Mouse (Mus musculus): ENCODE measurements around the gene Ttll9. TPM values are rescaled to one million over a fixed set of nuclear protein-coding genes. Genes with fewer than 3 reads are reported as not detected.
A peak's percentile ranks its signal among the peaks of the same experiment; 100 is the strongest.

Gene Ttll9
- total and polyA plus RNA-seq, 2 experiments from 2014 or later: 4.3 to 8.0 TPM

- Histone ChIP-seq H3K4me2 (ENCODE audit: low read depth) (no peak overlapping the region), H3K27me3 (ENCODE audit: insufficient read depth, low read length) (no peaks in the 10 kb centered on the region), H3K27ac (ENCODE audit: low read depth, low read length) (no peak overlapping the region), H3K36me3 (ENCODE audit: insufficient read depth) (no peaks in the 10 kb centered on the region), H3K9ac (no peak overlapping the region), H3K4me1 (ENCODE audit: insufficient read depth) (no peaks in the 10 kb centered on the region), H3K9me3 (ENCODE audit: low read length) (no peaks in the 10 kb centered on the region), H3K4me3 (ENCODE audit: low read depth, low read length) (no peak overlapping the region)
- TF ChIP-seq CTCF (IDR thresholded peaks at IDR 0.05; ENCODE audit: low read depth): no peak
- no peak for DNase-seq
- WGBS: 92% methylated on average over 9 of the region's 9 CpGs
- ATAC-seq: no peak
Measured at GRCm38 (mm10) chr2:152991529-152991928, 29.2 kb downstream of the Ttll9 start.

GRCm38 (mm10) chr2:152997046-152997445, 34.8 kb downstream of the Ttll9 start:
- H3K27me3 ChIP-seq (ENCODE audit: insufficient read depth, low read length): no peaks in the 10 kb centered on the region
- no peaks in the 10 kb centered on the region for H3K36me3 ChIP-seq (ENCODE audit: insufficient read depth)
- no peak overlapping the region for H3K9ac ChIP-seq
- H3K9me3 ChIP-seq (ENCODE audit: low read length): no peaks in the 10 kb centered on the region
- DNase-seq (no peak), ATAC-seq (no peak)
- no peak overlapping the region for H3K27ac ChIP-seq (ENCODE audit: low read depth, low read length)
- H3K4me1 ChIP-seq (ENCODE audit: insufficient read depth): no peaks in the 10 kb centered on the region
- no peak overlapping the region for H3K4me3 ChIP-seq (ENCODE audit: low read depth, low read length)
- TF ChIP-seq CTCF (IDR thresholded peaks at IDR 0.05; ENCODE audit: low read depth): no peak
- H3K4me2 ChIP-seq (ENCODE audit: low read depth): no peak overlapping the region
- 59% methylated on average over 4 of the region's 4 CpGs for WGBS

- peaks cover 11% of the 10 kb centered on the region for H3K36me3 ChIP-seq (ENCODE audit: insufficient read depth)
- H3K27ac ChIP-seq (ENCODE audit: low read depth, low read length): no peak overlapping the region
- TF ChIP-seq CTCF (IDR thresholded peaks at IDR 0.05; ENCODE audit: low read depth): no peak
- H3K4me1 ChIP-seq (ENCODE audit: insufficient read depth): no peaks in the 10 kb centered on the region
- DNase-seq (no peak), ATAC-seq (no peak)
- H3K9me3 ChIP-seq (ENCODE audit: low read length): no peaks in the 10 kb centered on the region
- H3K27me3 ChIP-seq (ENCODE audit: insufficient read depth, low read length): no peaks in the 10 kb centered on the region
- no peak overlapping the region for H3K9ac ChIP-seq
- 88% methylated on average over 15 of the region's 15 CpGs for WGBS
- no peak overlapping the region for H3K4me2 ChIP-seq (ENCODE audit: low read depth)
- no peak overlapping the region for H3K4me3 ChIP-seq (ENCODE audit: low read depth, low read length)
Measured at GRCm38 (mm10) chr2:153002492-153003248, 40.4 kb downstream of the Ttll9 start.

GRCm38 (mm10) chr2:153003681-153004338, 41.5 kb downstream of the Ttll9 start:
- H3K4me1 ChIP-seq (ENCODE audit: insufficient read depth): no peaks in the 10 kb centered on the region
- H3K36me3 ChIP-seq (ENCODE audit: insufficient read depth): peaks cover 23% of the 10 kb centered on the region
- no peak overlapping the region for H3K9ac ChIP-seq
- DNase-seq (peak; percentile 66), ATAC-seq (peak; percentile 93)
- H3K4me3 ChIP-seq (ENCODE audit: low read depth, low read length): no peak overlapping the region
- peak overlapping the region; percentile 3; the same call in 1 of the 2 replicates for H3K4me2 ChIP-seq (ENCODE audit: low read depth)
- 0 out of 2 replicates have a peak, but pooled peaks have one; percentile 3 for TF ChIP-seq CTCF (IDR thresholded peaks at IDR 0.05; ENCODE audit: low read depth)
- H3K27me3 ChIP-seq (ENCODE audit: insufficient read depth, low read length): no peaks in the 10 kb centered on the region
- 16% methylated on average over 13 of the region's 13 CpGs for WGBS
- no peaks in the 10 kb centered on the region for H3K9me3 ChIP-seq (ENCODE audit: low read length)
- H3K27ac ChIP-seq (ENCODE audit: low read depth, low read length): no peak overlapping the region

GRCm38 (mm10) chr2:153005981-153006380, 43.7 kb downstream of the Ttll9 start:
- Histone ChIP-seq H3K4me3 (ENCODE audit: low read depth, low read length) (no peak overlapping the region), H3K27me3 (ENCODE audit: insufficient read depth, low read length) (no peaks in the 10 kb centered on the region), H3K27ac (ENCODE audit: low read depth, low read length) (no peak overlapping the region), H3K4me2 (ENCODE audit: low read depth) (no peak overlapping the region), H3K4me1 (ENCODE audit: insufficient read depth) (no peaks in the 10 kb centered on the region), H3K9me3 (ENCODE audit: low read length) (no peaks in the 10 kb centered on the region), H3K36me3 (ENCODE audit: insufficient read depth) (peaks cover 42% of the 10 kb centered on the region), H3K9ac (no peak overlapping the region)
- WGBS: 88% methylated on average over 3 of the region's 3 CpGs
- no peak for ATAC-seq
- no peak for DNase-seq
- TF ChIP-seq CTCF (IDR thresholded peaks at IDR 0.05; ENCODE audit: low read depth): no peak

DNA sequence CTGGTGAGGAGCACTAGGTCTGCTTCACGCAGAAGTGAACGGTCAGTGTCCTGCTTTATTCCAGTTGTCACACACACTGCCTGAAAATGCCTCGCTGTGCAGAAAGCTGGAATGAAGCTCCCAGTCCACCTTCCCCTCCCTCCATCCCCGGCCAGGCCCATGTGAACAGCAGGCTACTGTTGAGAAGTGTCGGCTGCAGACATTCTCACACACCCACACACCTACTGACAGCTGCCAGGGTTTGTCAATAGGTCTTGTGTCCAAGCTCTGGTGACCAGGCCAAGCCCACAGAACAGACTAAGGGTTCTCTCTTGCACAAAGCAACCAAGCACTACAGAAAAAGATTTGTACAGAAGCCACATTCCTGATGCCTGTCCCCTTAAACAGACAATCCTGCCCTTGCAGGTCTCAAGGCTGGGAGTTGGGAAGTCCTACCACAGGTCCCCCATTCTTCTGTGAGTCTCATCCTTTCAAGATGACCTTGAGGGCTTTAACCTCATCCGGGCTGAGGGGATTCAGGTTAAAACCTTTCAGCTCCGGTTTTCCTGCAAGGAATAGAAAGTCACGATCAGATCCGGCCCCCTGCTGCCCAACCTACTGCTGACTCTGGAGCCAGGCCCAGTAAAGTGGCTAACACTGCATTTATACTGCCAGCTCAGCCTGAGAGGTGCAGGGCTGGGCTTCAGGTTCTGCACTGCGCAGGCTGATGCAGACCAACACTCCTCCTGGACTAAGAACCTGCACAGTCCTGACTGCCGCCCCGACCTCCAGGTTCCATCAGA, 47.1 kb downstream of the Ttll9 start:
- H3K4me2 ChIP-seq (ENCODE audit: low read depth): no peak overlapping the region
- no peaks in the 10 kb centered on the region for H3K27me3 ChIP-seq (ENCODE audit: insufficient read depth, low read length)
- no peak for TF ChIP-seq CTCF (IDR thresholded peaks at IDR 0.05; ENCODE audit: low read depth)
- WGBS: 88% methylated on average over 12 of the region's 12 CpGs
- ATAC-seq (no peak), DNase-seq (no peak)
- H3K36me3 ChIP-seq (ENCODE audit: insufficient read depth): peaks cover 68% of the 10 kb centered on the region
- H3K4me3 ChIP-seq (ENCODE audit: low read depth, low read length): no peak overlapping the region
- H3K9me3 ChIP-seq (ENCODE audit: low read length): no peaks in the 10 kb centered on the region
- H3K27ac ChIP-seq (ENCODE audit: low read depth, low read length): no peak overlapping the region
- H3K4me1 ChIP-seq (ENCODE audit: insufficient read depth): peaks cover 5% of the 10 kb centered on the region; the same call in 1 of the 2 replicates
- H3K9ac ChIP-seq: no peak overlapping the region

Data from forebrain, postnatal 0 days (tissue).